Mouse (Mus musculus) erythroid progenitor cell, adult 5-6 weeks (primary cell): ENCODE measurements around the gene Brca1. TPM values are rescaled to one million over a fixed set of nuclear protein-coding genes. Genes with fewer than 3 reads are reported as not detected.
"Not testable (repeated sequence)": the region's sequence is repeated elsewhere in the genome, so short reads cannot be mapped to it uniquely, and the experiment has no call there.

Experiments
- ATAC-seq: replicated peaks from 2 replicates; pipeline ENCODE4 v1.8.0; 2016; ENCODE audit warnings: moderate number of reproducible peaks, mild to moderate bottlenecking, moderate TSS enrichment, inconsistent platforms; ENCODE audit not compliant: poor library complexity, low FRiP score, severe bottlenecking
- total RNA-seq, 2 experiments: library from RNA; stranded (forward) in 1 of 2; stranded (reverse) in 1 of 2; fragments of 150-400 nt in 1 of 2; fragments of 186-747, 209-891 nt in 1 of 2; gene quantifications; 2 replicates each; pipeline versions ENCODE4 v1.2.3 to v1.2.4; 2015 to 2017; ENCODE audit warnings: low replicate concordance in 2 of 2

The Brca1 gene
- total RNA-seq (2015; ENCODE audit: low replicate concordance), result 85.1 and 137 TPM in 2 replicates
- total RNA-seq (2017; ENCODE audit: low replicate concordance), result 153 and 177 TPM in 2 replicates

DNA sequence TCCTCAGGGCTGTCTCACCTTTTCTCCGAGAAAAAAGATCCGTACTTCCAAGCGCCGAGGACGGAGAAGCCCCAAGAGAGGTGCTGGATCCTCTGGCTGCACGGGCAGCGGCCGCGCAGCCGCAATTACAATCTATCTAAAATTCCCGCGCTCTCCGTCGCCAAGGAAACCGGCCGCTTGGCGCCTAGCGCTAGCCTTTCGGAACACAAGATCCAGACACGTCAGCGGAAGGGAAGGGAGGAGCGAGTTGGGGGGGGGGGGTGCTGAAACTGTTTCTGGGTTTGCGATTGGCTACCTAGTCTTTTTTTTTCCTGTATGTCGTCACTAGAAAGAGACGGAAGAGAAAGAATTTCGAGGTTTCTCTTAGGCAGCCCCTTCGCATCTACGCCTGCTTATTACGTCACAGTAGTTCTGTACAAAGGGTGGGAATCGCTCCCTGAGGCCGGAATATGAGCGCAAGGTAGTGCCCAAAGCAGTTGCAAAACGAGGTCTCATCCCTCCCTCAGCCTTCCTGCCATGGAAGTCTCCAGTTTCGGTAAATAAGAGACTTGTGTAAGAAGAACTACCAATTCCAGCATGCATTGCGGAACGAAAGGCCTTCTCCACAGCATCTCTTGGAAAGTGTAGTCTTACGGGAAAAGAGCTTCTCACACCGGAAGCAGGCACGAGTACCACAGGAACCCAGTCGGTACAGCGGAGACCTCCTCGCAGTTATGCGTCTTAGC, at the start of gene Brca1, which contains the start of gene Nbr1:
Brca1 (minus strand) TSS at position 205 of the 725 bp plus-strand sequence.
Nbr1 (plus strand) TSS at position 399 of the 725 bp plus-strand sequence.
- ATAC-seq, result peak; percentile 75

DNA sequence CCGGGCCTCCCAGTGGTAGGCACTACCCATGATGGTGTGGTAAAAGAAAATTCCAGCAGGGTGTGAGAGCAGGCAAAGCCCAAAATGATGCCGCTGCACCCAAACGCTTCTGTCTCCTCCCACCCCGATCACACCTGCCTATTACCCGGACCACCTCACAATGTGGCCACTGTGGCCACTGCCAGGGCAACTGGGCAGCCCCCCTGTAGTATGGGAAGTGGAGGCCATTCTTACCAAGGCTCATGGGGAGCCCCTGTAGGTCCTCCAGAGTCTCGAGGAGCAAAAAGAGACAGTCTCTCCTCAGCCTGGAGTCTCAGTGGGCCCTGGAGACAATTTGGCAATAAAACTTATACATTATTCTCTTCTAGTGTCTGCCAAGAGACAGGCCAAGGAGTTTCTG, 47.4 kb upstream of the Brca1 start, which contains the start of gene Gm11634:
Gm11634 (minus strand) TSS at position 101 of the 400 bp plus-strand sequence.
- no peak for ATAC-seq

DNA sequence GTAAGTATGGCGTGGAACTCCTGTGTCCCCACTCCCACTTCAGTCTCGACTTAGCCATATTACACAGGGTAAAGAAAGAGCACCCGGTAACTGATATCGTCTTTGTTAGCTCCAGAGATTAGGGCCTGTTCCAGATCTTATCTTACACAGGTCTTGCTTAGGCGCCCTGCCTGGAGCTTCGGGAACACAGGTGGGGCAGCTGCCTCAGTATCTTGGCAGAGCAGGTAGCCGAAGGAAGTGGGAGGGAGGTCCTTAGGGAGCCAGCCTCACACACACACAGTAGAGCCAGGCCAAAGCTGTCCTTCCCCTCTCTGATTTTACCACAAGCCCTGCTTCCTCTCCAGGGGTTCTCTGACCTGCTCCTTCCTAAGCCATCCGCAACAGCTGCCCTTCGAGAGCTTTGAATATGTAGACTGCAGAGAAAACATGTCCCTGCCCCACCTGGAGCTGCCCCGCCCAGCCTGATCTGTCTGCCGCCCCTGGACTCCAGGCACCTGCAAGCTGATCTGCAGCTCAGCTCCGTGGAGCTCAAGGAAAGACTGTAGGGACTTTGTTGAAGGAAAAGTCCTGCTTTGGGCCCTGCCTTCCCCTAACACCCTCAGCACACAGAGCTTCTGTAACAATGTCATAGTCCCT, 38.4 kb upstream of the Brca1 start:
- ATAC-seq, result no peak

DNA sequence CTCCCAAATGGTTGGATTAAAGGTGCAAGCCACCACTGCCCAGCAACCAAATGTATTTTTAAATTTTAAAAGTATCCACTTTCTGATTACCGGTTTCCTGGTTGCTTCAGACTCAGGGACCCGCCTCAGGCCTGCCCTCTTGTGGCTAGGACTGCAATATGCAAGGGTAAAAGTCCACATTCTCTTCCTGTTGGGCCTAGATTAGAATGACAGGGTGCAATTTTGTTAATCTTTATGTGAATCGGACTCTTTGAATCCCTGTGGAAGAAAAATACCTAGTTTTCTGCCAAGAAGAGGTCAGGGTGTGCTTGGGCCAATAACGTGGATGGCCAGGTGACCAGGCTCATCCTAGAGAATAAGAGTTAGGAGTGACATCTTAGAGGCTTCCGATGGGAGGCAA, 37.7 kb upstream of the Brca1 start:
- peak; percentile 82 for ATAC-seq

DNA sequence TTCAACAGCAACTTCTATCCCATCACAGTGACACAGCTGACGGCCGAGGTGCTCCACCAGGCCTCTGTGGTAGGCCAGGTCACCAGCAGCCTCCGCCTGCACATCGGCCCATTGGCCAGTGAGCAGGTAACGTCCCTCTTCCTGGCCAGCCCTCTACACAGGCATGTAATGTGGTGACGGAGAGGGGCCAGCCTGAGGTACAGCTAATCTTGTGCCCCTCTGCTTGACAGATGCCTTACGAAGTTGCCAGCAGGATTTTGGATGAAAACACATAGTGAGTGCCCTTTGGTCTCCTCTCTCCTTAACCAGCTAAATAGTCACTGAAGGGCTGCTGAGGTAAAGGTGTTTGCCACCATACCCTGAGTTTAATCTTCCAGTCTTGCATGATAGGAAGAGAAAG, 37.1 kb upstream of the Brca1 start:
- ATAC-seq, result no peak

DNA sequence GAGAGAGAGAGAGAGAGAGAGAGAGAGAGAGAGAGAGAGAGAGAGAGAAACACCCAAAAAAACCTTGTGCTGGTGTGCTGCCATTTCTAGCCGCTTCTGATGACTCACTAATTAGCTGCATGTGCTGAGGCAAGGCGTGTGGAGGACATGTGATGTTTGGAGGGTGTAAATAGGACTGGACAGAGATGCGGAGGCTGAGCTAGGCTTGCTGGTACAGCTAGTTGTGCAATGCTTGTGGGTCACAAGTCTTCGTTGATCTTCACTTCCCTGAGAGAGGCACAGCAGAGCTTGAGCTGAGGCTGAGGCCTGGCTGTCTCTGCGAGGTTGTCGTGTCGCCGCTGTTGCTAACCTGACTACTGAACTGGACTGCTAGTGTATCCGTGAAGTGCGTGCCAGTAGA, 35.9 kb upstream of the Brca1 start:
- no peak for ATAC-seq

DNA sequence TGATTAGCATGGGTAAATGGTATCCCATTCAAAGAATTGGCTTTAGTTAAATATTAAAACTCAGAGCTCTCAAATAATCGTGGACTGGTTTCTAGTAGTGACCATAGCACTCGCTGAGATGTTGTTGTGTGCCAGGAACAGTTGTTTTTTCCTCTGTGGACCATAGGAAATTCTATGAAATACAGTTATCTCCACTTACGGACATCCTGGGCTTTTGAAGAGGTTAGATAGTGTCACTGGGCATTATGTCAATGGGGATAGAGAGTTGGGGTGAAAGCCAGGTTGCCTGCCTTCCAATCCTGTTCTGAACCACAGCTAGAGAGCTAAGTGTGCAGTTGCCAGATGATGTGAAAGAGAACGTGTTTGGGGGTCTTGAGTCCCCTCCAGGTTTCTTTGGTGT, 34.0 kb upstream of the Brca1 start:
- ATAC-seq, result no peak

DNA sequence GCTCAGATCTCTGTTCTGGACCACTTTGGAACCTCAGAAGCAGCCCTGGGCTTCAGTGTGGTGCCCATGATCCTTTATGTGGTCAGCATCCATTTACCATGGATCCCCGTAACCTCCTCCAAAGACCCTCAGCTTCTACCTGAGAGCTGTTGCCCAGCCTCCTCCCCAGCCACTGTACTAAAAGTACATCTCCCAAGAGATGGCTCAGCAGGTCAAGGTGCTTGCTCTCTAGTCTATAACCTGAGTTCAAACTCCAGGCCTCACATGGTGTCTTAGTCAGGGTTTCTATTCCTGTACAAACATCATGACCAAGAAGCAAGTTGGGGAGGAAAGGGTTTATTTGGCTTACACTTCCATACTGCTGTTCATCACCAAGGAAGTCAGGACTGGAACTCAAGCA, 33.3 kb upstream of the Brca1 start:
- ATAC-seq, result not testable (repeated sequence)

DNA sequence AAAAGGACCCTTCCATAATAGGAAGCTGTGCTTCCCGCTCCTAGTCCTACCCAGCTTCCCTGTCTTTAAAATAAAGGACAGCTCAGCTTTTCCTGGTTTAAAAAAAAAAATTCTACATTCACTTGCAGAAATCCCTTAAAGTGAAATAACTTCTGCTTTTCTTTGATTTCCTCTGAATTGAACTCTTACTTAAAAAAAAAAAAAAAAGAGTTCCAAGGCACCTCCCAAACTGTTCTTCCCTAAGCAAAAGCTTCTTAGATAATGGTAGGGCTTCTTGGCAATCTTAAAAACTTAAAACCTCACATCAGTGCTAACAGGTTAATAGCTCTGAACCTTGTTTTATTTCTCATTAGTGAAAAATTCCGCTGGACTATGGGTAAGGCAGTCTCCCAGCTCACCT, 31.4 kb upstream of the Brca1 start:
- ATAC-seq, result no peak

DNA sequence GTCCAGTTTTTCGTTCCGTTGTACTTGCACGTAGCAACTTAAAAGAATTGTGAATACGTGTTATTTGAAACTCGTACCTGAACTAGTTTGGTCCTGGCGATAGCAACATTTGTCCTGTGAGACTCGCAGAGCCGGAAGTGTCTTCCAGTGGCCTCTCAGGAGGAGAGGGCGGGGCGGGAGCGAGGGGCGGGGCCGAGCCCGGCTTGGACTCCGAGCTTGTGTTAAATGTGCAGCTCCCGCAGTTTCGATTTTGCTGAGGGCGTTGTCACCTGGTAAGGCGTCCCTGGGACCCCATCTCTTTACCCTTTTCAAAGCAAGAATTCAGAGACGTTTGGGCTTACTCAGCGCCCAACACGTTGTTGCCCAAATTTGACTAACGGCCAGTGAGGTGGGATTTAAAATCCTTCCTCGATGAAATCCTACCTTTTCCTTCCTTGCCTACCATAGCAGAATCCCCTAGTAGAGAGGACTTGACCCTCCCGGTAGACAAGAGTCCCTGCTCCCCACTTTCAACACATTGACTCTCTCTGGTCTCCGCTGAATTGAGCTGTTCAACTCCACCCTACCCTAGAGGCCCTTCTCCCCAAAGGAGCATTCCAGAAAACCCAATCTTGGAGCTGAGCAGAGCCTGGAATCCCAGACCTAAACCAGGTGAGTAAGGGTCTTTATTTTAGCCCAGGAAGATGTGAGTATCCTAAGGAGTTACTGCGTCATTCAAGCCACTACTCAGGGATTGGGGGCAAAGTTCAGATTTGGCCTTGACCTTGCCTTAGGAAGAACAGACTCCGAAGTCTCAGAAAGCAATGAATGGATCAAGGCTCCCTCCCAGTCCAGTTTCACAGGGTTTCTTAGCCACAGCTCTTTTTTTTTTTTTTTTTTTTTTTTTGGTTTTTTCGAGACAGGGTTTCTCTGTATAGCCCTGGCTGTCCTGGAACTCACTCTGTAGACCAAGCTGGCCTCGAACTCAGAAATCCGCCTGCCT, 30.6 kb upstream of the Brca1 start, which contains the start of gene Tmem106a:
Tmem106a (plus strand) TSS at position 189 of the 982 bp plus-strand sequence.
- ATAC-seq, result peak; percentile 93

DNA sequence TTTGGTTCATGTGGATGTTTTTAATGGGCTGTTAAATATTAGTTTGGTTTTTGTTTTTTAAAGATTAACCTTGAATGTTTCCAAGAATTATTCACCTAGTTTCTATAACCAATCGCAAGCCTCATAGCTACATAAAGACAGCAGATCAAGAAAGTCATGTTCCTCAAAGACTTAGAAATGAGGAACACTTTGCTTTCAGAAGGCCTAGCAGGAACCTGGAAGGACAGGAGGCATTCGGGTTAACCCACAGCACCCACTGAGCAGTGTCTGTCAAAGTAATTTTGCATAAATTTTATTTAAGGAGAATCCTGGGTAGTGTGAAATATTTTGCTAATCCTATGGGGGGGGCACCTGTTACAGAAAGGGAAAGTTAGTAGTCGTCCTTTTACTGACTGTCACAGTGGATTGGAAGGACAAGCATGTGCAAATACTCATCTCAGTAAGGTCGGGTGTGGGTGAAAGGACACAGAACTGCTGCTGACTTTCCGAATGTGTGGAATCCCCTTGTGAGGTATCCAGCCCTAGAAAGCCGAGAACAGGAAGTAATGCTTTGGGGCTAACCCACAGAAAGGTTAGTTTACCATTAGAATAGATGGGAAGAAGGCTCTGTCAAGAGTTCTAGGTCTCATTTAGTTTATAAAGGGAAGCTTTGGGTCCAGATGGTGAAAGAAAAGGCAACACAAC, 29.5 kb upstream of the Brca1 start:
- ATAC-seq, result no peak

DNA sequence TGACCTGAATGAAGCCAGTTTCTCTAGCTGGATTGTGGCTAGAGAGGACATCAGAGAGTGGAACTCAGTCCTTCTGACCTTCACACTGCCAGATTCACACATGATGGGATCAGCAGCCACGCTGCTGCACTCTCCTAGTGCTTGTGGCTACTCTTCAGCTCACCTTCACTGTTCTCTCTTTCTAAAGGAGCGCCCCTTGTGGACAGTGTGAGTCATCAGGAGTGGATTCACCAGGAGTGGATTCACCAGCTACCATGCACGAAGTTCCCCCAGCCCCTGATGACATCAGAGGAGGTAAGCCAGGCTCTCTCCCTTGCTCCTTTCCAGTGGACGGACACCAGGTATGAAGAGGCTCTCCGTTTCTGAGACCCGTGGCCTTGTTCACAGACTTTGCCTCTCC, 24.4 kb upstream of the Brca1 start:
- ATAC-seq, result no peak

DNA sequence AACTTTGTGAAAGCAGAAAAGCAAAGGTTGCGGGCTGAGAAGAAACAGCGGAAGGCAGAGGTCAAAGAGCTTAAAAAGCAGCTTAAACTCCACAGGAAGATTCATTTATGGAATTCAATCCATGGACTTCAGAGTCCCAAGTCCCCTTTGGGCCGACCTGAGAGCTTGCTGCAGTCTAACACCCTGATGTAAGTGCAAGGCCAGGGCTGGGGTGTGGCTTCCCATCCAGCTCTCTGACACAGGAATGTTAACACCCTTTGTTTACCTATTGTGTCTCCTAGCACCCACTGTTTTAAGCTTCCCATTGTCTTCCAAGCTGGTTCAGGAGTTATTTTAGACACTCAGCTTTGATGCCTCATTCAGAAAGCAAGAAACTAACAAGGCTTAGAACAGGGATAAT, 16.7 kb upstream of the Brca1 start:
- ATAC-seq, result no peak

DNA sequence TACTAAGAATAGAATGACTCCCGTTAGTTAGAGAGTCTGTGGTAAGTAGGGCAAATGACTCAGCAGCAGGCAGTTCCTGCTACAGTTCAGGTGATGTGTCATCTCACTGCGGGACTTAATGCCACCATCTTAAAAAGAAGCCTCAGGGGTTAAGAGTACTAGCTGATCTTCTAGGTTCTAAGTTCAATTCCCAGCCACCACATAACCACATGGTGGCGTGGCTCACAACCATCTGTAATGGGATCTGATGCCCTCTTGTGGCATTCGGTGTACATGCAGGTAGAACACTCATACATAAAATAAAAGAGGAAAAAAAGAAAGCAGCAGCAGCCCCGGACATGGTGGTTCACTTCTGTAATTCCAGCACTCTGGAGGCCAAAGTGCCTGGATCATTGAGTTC, 10.6 kb upstream of the Brca1 start:
- peak; percentile 80 for ATAC-seq

DNA sequence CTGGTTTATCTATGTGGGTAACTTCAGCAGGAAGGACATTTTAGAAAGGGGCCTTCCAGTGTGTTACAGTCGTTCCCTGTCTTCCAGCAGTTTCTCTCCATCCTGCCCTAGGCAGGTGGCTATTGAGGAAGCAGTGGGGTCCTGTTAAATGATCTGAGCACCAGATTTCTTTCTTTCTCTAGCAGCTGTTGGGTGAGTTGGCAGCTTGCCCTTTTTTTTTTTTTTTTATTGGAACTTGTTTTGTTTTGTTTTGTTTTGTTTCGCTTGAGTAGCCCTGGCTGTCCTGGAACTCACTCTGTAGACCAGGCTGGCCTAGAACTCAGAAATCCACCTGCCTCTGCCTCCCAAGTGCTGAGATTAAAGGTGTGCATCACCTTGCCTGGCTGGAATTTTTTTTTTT, 5.2 kb upstream of the Brca1 start:
- no peak for ATAC-seq

DNA sequence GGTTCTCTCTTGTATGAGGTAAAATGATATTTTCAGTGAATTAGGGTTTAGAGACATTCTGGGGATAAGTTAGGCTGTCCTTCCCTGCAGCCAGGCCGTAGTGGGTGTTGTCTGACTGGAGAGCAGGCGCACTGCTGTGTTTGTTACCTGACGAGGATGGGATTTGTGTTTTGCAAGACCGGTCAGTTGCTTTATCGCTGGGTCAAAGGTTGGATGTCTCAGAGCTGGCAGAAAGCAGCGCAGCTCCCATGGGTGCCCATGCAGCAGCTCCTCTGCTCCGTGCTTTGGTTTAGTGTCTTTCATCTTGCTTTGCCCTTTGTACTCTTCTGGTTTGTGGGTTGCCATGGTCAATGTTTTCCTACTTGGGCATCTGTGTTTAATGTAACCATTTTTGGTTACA, 4.8 kb upstream of the Brca1 start:
- no peak for ATAC-seq

DNA sequence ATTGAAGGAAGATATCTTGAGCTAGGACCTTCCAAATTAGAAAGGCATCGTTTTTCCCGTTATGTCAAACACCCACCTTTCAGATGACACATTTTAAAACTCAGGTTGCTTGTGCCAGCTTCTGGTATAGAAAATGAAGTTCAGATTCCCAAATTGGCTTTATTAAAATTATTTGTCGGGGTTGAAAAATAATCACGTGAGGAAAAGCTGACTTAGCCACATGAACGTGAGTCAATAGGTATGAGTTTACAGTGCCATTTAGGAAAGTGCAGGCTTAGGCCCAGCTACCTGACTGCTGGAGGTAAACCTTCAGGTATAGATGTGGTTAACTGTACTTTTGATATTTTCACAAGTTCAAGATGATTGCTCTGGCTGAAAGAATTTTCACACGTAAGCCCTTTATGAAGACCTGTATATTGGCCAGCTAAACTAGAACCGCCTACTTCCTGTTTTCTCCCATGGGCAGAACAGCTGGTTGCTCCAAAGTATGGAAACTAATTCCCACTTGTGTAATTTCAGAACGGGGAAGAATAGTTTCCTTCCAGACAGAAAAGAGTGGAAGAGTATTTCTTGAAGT, 1.7 kb upstream of the Brca1 start:
- ATAC-seq, result no peak

DNA sequence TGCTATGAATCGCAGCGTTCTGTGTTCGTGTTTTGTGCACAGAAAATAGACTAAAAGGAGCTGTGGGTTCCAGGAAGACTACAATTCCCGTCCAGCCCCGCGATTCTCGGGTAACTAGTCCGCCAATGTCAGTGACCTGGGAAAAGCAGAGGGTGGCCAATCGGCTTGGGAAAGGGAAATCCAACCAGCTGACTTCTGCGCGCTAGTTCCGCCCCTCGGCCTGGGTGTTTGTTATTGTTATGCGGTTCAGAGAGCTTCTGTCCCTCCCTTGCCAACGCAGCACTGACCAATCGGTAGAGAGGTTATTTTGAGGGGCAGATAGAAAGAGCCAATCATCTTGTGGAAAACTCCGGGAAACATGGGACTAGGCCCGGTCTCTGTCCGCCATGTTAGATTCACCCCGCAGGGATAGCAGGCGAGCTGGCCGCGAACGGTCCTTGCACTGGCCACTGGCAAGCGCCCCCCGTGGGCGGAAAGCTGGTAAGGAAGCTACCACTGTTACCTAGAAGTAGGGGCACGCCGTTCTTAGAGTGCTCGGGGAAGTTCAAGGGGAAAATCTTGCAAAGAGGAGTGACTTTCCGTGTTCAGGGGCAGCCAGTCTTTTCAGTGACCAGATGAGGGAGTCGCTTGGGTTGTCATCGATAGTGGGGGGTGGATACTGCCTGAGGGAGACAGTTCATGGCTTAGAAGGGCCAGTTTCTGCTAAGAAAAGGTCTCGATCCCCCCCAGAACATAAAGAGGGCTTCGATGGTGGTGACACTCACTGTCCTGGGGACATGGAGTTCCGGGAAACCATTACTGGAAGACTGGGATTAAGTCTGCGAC, 933 bp upstream of the Brca1 start:
- ATAC-seq, result peak; percentile 85
